Mouse (Mus musculus): ENCODE data around the gene 2700049A03Rik.

DNA sequence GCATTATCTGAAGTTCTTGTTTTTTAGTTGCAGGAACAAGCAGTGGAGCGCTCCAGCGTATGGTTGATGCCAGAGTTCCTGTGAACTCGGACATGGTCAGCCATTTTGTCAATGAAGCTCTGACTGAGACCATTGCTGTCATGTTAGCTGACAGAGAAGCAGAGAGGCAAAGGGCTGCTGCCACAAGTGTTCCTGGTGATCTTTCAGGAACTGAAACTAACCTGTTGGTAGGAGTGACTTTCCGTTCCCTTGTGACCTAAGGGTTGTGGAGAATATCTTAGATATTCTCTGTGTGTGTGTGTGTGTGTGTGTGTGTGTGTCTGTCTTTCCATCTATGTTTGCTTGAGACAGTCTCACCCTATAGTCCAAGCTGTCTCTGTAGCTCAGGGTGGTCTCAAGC, 47.7 kb downstream of the 2700049A03Rik start:
- no peak for TF ChIP-seq CTCF (IDR thresholded peaks at IDR 0.05; ENCODE audit: low read depth)
- no peak for TF ChIP-seq EP300 (IDR thresholded peaks at IDR 0.05; ENCODE audit: low read depth)

All from liver, embryonic 14.5 days (tissue).